Mouse (Mus musculus): ENCODE results near the gene Camk1g. TPM values are rescaled to one million over a fixed set of nuclear protein-coding genes. Genes with fewer than 3 reads are reported as not detected.

The Camk1g gene
- polyA plus RNA-seq, 1 experiment, result not detected

- TF ChIP-seq TAL1 (IDR thresholded peaks at IDR 0.05; ENCODE audit: low read length) (no peak), GATA1 (IDR thresholded peaks at IDR 0.05; ENCODE audit: low read length) (no peak)
- Histone ChIP-seq H3K4me1 (ENCODE audit: control insufficient read depth) (no peaks in the 10 kb centered on the region), H3K27me3 (ENCODE audit: control insufficient read depth) (peaks cover 10% of the 10 kb centered on the region), H3K4me3 (replicated peaks) (no peak overlapping the region), H3K36me3 (ENCODE audit: control insufficient read depth) (no peaks in the 10 kb centered on the region), H3K9me3 (ENCODE audit: control insufficient read depth, low read length) (peaks cover 5% of the 10 kb centered on the region; the same call in 1 of the 2 replicates)
These were observed 11.7 kb upstream of the Camk1g start for GRCm38 (mm10) chr1:193381597-193382404.

- Histone ChIP-seq H3K4me1 (ENCODE audit: control insufficient read depth) (no peaks in the 10 kb centered on the region), H3K4me3 (replicated peaks) (no peak overlapping the region), H3K27me3 (ENCODE audit: control insufficient read depth) (peaks cover 10% of the 10 kb centered on the region), H3K36me3 (ENCODE audit: control insufficient read depth) (no peaks in the 10 kb centered on the region), H3K9me3 (ENCODE audit: control insufficient read depth, low read length) (peaks cover 5% of the 10 kb centered on the region; the same call in 1 of the 2 replicates)
- TF ChIP-seq TAL1 (IDR thresholded peaks at IDR 0.05; ENCODE audit: low read length), result no peak
- TF ChIP-seq GATA1 (IDR thresholded peaks at IDR 0.05; ENCODE audit: low read length), result no peak
These were observed 10.8 kb upstream of the Camk1g start for GRCm38 (mm10) chr1:193380877-193381276.

- TF ChIP-seq TAL1 (IDR thresholded peaks at IDR 0.05; ENCODE audit: low read length) (no peak), GATA1 (IDR thresholded peaks at IDR 0.05; ENCODE audit: low read length) (no peak)
- H3K27me3 ChIP-seq (ENCODE audit: control insufficient read depth), result peaks cover 5% of the 10 kb centered on the region
- H3K4me3 ChIP-seq (replicated peaks), result no peak overlapping the region
- H3K9me3 ChIP-seq (ENCODE audit: control insufficient read depth, low read length), result no peaks in the 10 kb centered on the region
- no peaks in the 10 kb centered on the region for H3K4me1 ChIP-seq (ENCODE audit: control insufficient read depth)
- H3K36me3 ChIP-seq (ENCODE audit: control insufficient read depth), result no peaks in the 10 kb centered on the region
These were observed 9.5 kb upstream of the Camk1g start for GRCm38 (mm10) chr1:193379634-193380033.

DNA sequence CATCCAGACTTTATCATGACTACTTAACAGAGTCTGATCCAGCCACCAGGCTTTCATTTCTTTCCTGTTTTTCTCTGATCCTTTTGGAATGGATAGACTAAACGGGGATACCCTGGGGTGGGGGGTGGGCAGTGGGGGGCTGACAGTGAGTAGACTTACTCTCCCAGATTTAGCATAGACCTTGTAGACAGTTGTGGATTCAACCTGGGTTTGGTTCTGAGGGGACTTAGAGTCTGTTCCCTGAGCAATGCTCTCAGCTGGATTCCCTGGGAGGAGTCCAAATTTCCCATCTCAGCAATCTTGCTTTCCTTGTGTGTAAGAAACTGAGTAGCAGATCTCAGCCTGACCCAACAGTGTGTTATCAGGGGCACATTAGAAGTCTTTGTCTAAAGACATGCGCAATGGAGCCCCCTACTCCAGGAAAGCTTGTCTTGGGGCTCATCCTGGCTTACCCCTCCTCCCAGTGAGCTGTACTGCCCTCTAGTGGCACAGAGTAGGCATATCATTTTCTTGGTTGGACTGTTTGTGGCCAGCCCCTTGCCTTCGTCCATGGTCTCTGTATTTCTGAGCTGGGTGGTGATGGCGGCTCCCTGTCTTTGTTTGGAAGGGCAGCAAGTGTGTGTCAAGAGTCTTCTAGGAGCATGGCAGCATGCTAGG lies 6.5 kb upstream of the Camk1g start:
- TF ChIP-seq TAL1 (IDR thresholded peaks at IDR 0.05; ENCODE audit: low read length), result no peak
- TF ChIP-seq GATA1 (IDR thresholded peaks at IDR 0.05; ENCODE audit: low read length), result no peak
- Histone ChIP-seq H3K27me3 (ENCODE audit: control insufficient read depth) (peaks cover under 1% of the 10 kb centered on the region; the same call in 1 of the 2 replicates), H3K4me3 (replicated peaks) (no peak overlapping the region), H3K36me3 (ENCODE audit: control insufficient read depth) (no peaks in the 10 kb centered on the region), H3K9me3 (ENCODE audit: control insufficient read depth, low read length) (no peaks in the 10 kb centered on the region; the same call in 1 of the 2 replicates), H3K4me1 (ENCODE audit: control insufficient read depth) (no peaks in the 10 kb centered on the region)

- no peaks in the 10 kb centered on the region for H3K36me3 ChIP-seq (ENCODE audit: control insufficient read depth)
- no peaks in the 10 kb centered on the region for H3K27me3 ChIP-seq (ENCODE audit: control insufficient read depth)
- H3K9me3 ChIP-seq (ENCODE audit: control insufficient read depth, low read length), result no peaks in the 10 kb centered on the region; the same call in 1 of the 2 replicates
- TF ChIP-seq TAL1 (IDR thresholded peaks at IDR 0.05; ENCODE audit: low read length), result no peak
- TF ChIP-seq GATA1 (IDR thresholded peaks at IDR 0.05; ENCODE audit: low read length), result no peak
- H3K4me3 ChIP-seq (replicated peaks), result no peak overlapping the region
- no peaks in the 10 kb centered on the region for H3K4me1 ChIP-seq (ENCODE audit: control insufficient read depth)
These were observed 3.9 kb upstream of the Camk1g start for GRCm38 (mm10) chr1:193373906-193374413.

DNA sequence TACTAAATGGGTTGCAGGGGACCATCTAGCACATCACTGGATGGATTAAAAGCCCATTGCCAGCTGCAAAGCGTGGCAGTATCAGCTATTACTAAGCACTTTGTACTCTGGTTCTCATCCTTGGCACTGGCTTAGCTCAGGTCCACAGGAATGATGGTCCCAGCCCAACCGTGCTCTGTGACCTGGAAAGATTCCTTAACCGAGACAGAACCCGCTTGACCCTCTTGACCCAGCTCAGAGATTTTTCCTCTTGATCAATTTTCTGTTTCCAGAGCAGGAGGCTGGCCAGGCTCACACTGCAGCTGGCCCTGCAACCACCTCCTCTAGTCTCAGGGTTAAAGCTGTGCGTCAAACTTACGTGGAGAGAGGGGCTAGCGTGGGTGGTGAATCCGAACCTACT lies 1.0 kb downstream of the Camk1g start:
- Histone ChIP-seq H3K36me3 (ENCODE audit: control insufficient read depth) (no peaks in the 10 kb centered on the region), H3K9me3 (ENCODE audit: control insufficient read depth, low read length) (no peaks in the 10 kb centered on the region; the same call in 1 of the 2 replicates), H3K4me3 (replicated peaks) (no peak overlapping the region), H3K27me3 (ENCODE audit: control insufficient read depth) (no peaks in the 10 kb centered on the region), H3K4me1 (ENCODE audit: control insufficient read depth) (no peaks in the 10 kb centered on the region)
- no peak for TF ChIP-seq TAL1 (IDR thresholded peaks at IDR 0.05; ENCODE audit: low read length)
- no peak for TF ChIP-seq GATA1 (IDR thresholded peaks at IDR 0.05; ENCODE audit: low read length)

DNA sequence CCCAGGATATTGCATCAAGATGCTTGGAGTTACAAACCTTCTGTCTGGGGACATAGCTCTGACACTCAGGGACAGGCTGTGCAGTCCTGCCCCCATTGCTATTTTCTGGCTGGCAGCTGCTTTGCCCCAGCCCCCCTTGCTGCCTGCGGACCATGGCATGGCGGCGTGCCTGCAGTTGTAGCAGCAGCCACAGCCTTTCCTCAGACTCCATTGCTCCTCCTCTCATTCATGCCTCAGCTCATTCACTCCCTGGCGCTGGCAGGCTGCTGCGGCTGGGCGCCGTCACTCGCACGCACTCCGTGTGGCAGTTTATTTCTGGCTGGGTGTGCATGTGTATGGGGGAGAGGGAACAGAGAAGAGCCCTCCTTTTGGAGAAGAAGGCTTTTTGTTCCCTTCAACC lies 2.0 kb downstream of the Camk1g start:
- Histone ChIP-seq H3K4me1 (ENCODE audit: control insufficient read depth) (no peaks in the 10 kb centered on the region), H3K9me3 (ENCODE audit: control insufficient read depth, low read length) (no peaks in the 10 kb centered on the region), H3K36me3 (ENCODE audit: control insufficient read depth) (no peaks in the 10 kb centered on the region), H3K4me3 (replicated peaks) (no peak overlapping the region), H3K27me3 (ENCODE audit: control insufficient read depth) (no peaks in the 10 kb centered on the region)
- TF ChIP-seq TAL1 (IDR thresholded peaks at IDR 0.05; ENCODE audit: low read length) (no peak), GATA1 (IDR thresholded peaks at IDR 0.05; ENCODE audit: low read length) (no peak)

- Histone ChIP-seq H3K9me3 (ENCODE audit: control insufficient read depth, low read length) (no peaks in the 10 kb centered on the region), H3K36me3 (ENCODE audit: control insufficient read depth) (no peaks in the 10 kb centered on the region), H3K4me1 (ENCODE audit: control insufficient read depth) (no peaks in the 10 kb centered on the region), H3K4me3 (replicated peaks) (no peak overlapping the region), H3K27me3 (ENCODE audit: control insufficient read depth) (no peaks in the 10 kb centered on the region)
- TF ChIP-seq TAL1 (IDR thresholded peaks at IDR 0.05; ENCODE audit: low read length) (no peak), GATA1 (IDR thresholded peaks at IDR 0.05; ENCODE audit: low read length) (no peak)
These were observed 6.3 kb downstream of the Camk1g start for GRCm38 (mm10) chr1:193363801-193364231.

DNA sequence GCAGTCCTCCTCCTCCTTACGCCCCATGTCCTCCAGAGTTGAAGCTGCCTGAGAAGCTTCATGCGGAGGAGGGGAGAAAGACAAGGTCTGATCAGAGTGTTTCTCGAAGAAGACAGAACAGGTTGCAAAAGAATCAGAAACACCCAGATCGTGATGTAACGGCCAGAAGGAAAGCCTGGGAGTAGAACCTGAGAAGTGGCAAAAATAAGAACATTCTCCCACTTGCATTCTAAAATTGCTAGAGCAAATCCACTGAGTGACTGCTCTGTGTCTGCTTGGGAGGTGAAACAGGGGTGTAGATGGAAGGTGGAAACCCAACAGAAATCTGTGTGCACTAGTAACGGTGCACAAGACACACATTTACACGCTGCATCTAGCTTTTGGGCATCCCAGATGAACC lies 8.0 kb downstream of the Camk1g start:
- H3K27me3 ChIP-seq (ENCODE audit: control insufficient read depth), result no peaks in the 10 kb centered on the region
- no peaks in the 10 kb centered on the region for H3K4me1 ChIP-seq (ENCODE audit: control insufficient read depth)
- H3K9me3 ChIP-seq (ENCODE audit: control insufficient read depth, low read length), result no peaks in the 10 kb centered on the region
- TF ChIP-seq TAL1 (IDR thresholded peaks at IDR 0.05; ENCODE audit: low read length) (no peak), GATA1 (IDR thresholded peaks at IDR 0.05; ENCODE audit: low read length) (no peak)
- H3K4me3 ChIP-seq (replicated peaks), result no peak overlapping the region
- H3K36me3 ChIP-seq (ENCODE audit: control insufficient read depth), result no peaks in the 10 kb centered on the region

All from erythroblast, embryonic 14.5 days (primary cell).